Mouse (Mus musculus): Measurements from ENCODE around the gene Xrra1. TPM values are rescaled to one million over a fixed set of nuclear protein-coding genes. Genes with fewer than 3 reads are reported as not detected.
A peak's percentile ranks its signal among the peaks of the same experiment; 100 is the strongest.

The Xrra1 gene
- polyA plus RNA-seq, 1 experiment from 2014 or later: 0.36 TPM

- Histone ChIP-seq H3K9me3 (ENCODE audit: control insufficient read depth, low read length) (no peaks in the 10 kb centered on the region), H3K36me3 (ENCODE audit: control insufficient read depth, insufficient read depth, low read length) (peaks cover 6% of the 10 kb centered on the region; the same call in 1 of the 2 replicates), H3K4me3 (ENCODE audit: low read depth, low read length) (no peak overlapping the region), H3K27me3 (ENCODE audit: control insufficient read depth, insufficient read depth, low read length) (no peaks in the 10 kb centered on the region), H3K4me1 (ENCODE audit: control insufficient read depth, insufficient read depth, low read length) (peaks cover 5% of the 10 kb centered on the region), H3K27ac (replicated peaks; ENCODE audit: low read depth, low read length) (no peak overlapping the region), H3K4me2 (ENCODE audit: low read depth, severe bottlenecking) (no peak overlapping the region), H3K9ac (ENCODE audit: low read length) (no peak overlapping the region)
- ATAC-seq (ENCODE audit: insufficient number of reproducible peaks, low FRiP score, low TSS enrichment, low read depth) (no peak), DNase-seq (ENCODE audit: low spot score) (no peak)
- 84% methylated on average over 14 of the region's 14 CpGs for WGBS
These were observed 2.6 kb upstream of the Xrra1 start for GRCm38 (mm10) chr7:99856266-99856861.

GRCm38 (mm10) chr7:99858175-99858812 is 622 bp upstream of the Xrra1 start:
- peak overlapping the region; percentile 61 for H3K4me2 ChIP-seq (ENCODE audit: low read depth, severe bottlenecking)
- no peak overlapping the region; the same call in 1 of the 2 replicates for H3K27ac ChIP-seq (replicated peaks; ENCODE audit: low read depth, low read length)
- H3K27me3 ChIP-seq (ENCODE audit: control insufficient read depth, insufficient read depth, low read length): no peaks in the 10 kb centered on the region
- peaks cover 5% of the 10 kb centered on the region; the same call in 1 of the 2 replicates for H3K36me3 ChIP-seq (ENCODE audit: control insufficient read depth, insufficient read depth, low read length)
- under 1% methylated on average over 19 of the region's 19 CpGs for WGBS
- H3K9ac ChIP-seq (ENCODE audit: low read length): peak overlapping the region; percentile 95
- peak overlapping the region; percentile 89 for H3K4me3 ChIP-seq (ENCODE audit: low read depth, low read length)
- H3K4me1 ChIP-seq (ENCODE audit: control insufficient read depth, insufficient read depth, low read length): peaks cover 5% of the 10 kb centered on the region
- ATAC-seq (ENCODE audit: insufficient number of reproducible peaks, low FRiP score, low TSS enrichment, low read depth) (peak; percentile 44; the same call in 1 of the 2 replicates), DNase-seq (ENCODE audit: low spot score) (no peak)
- no peaks in the 10 kb centered on the region for H3K9me3 ChIP-seq (ENCODE audit: control insufficient read depth, low read length)

- Histone ChIP-seq H3K4me3 (ENCODE audit: low read depth, low read length) (no peak within 1 kb of the TSS), H3K27ac (replicated peaks; ENCODE audit: low read depth, low read length) (no peak within 1 kb of the TSS), H3K36me3 (ENCODE audit: control insufficient read depth, insufficient read depth, low read length) (no peaks in the 10 kb centered on the region), H3K9me3 (ENCODE audit: control insufficient read depth, low read length) (no peaks in the 10 kb centered on the region), H3K4me1 (ENCODE audit: control insufficient read depth, insufficient read depth, low read length) (no peaks in the 10 kb centered on the region), H3K4me2 (ENCODE audit: low read depth, severe bottlenecking) (no peak within 1 kb of the TSS), H3K9ac (ENCODE audit: low read length) (no peak within 1 kb of the TSS), H3K27me3 (ENCODE audit: control insufficient read depth, insufficient read depth, low read length) (no peaks in the 10 kb centered on the region)
- DNase-seq (ENCODE audit: low spot score) (no peak), ATAC-seq (ENCODE audit: insufficient number of reproducible peaks, low FRiP score, low TSS enrichment, low read depth) (no peak)
- WGBS: 43% methylated on average over 7 of the region's 7 CpGs
These were observed 4.4 kb downstream of the Xrra1 start, which contains the start of gene Spcs2 for GRCm38 (mm10) chr7:99863362-99863761. Spcs2 (minus strand) TSS chr7:99863462.

GRCm38 (mm10) chr7:99864241-99865028 is 5.5 kb downstream of the Xrra1 start:
- 84% methylated on average over 11 of the region's 11 CpGs for WGBS
- no peak for DNase-seq (ENCODE audit: low spot score)
- no peak for ATAC-seq (ENCODE audit: insufficient number of reproducible peaks, low FRiP score, low TSS enrichment, low read depth)
- no peaks in the 10 kb centered on the region for H3K36me3 ChIP-seq (ENCODE audit: control insufficient read depth, insufficient read depth, low read length)
- H3K4me1 ChIP-seq (ENCODE audit: control insufficient read depth, insufficient read depth, low read length): no peaks in the 10 kb centered on the region
- H3K4me3 ChIP-seq (ENCODE audit: low read depth, low read length): no peak overlapping the region
- no peaks in the 10 kb centered on the region for H3K9me3 ChIP-seq (ENCODE audit: control insufficient read depth, low read length)
- H3K9ac ChIP-seq (ENCODE audit: low read length): no peak overlapping the region
- H3K4me2 ChIP-seq (ENCODE audit: low read depth, severe bottlenecking): no peak overlapping the region
- no peak overlapping the region for H3K27ac ChIP-seq (replicated peaks; ENCODE audit: low read depth, low read length)
- H3K27me3 ChIP-seq (ENCODE audit: control insufficient read depth, insufficient read depth, low read length): no peaks in the 10 kb centered on the region

- 56% methylated on average over 3 of the region's 3 CpGs for WGBS
- no peaks in the 10 kb centered on the region for H3K36me3 ChIP-seq (ENCODE audit: control insufficient read depth, insufficient read depth, low read length)
- no peak overlapping the region for H3K27ac ChIP-seq (replicated peaks; ENCODE audit: low read depth, low read length)
- no peaks in the 10 kb centered on the region for H3K27me3 ChIP-seq (ENCODE audit: control insufficient read depth, insufficient read depth, low read length)
- H3K4me3 ChIP-seq (ENCODE audit: low read depth, low read length): no peak overlapping the region
- no peaks in the 10 kb centered on the region for H3K9me3 ChIP-seq (ENCODE audit: control insufficient read depth, low read length)
- ATAC-seq (ENCODE audit: insufficient number of reproducible peaks, low FRiP score, low TSS enrichment, low read depth) (no peak), DNase-seq (ENCODE audit: low spot score) (no peak)
- no peak overlapping the region for H3K9ac ChIP-seq (ENCODE audit: low read length)
- no peaks in the 10 kb centered on the region for H3K4me1 ChIP-seq (ENCODE audit: control insufficient read depth, insufficient read depth, low read length)
- H3K4me2 ChIP-seq (ENCODE audit: low read depth, severe bottlenecking): no peak overlapping the region
These were observed 6.3 kb downstream of the Xrra1 start for GRCm38 (mm10) chr7:99865219-99865618.

GRCm38 (mm10) chr7:99869296-99869695 is 10.4 kb downstream of the Xrra1 start:
- Histone ChIP-seq H3K36me3 (ENCODE audit: control insufficient read depth, insufficient read depth, low read length) (no peaks in the 10 kb centered on the region), H3K9me3 (ENCODE audit: control insufficient read depth, low read length) (no peaks in the 10 kb centered on the region), H3K4me2 (ENCODE audit: low read depth, severe bottlenecking) (no peak overlapping the region), H3K4me3 (ENCODE audit: low read depth, low read length) (no peak overlapping the region), H3K27ac (replicated peaks; ENCODE audit: low read depth, low read length) (no peak overlapping the region), H3K27me3 (ENCODE audit: control insufficient read depth, insufficient read depth, low read length) (no peaks in the 10 kb centered on the region), H3K4me1 (ENCODE audit: control insufficient read depth, insufficient read depth, low read length) (no peaks in the 10 kb centered on the region), H3K9ac (ENCODE audit: low read length) (no peak overlapping the region)
- DNase-seq (ENCODE audit: low spot score) (no peak), ATAC-seq (ENCODE audit: insufficient number of reproducible peaks, low FRiP score, low TSS enrichment, low read depth) (no peak)
- WGBS: 76% methylated on average over 4 of the region's 4 CpGs

- DNase-seq (ENCODE audit: low spot score) (no peak), ATAC-seq (ENCODE audit: insufficient number of reproducible peaks, low FRiP score, low TSS enrichment, low read depth) (no peak)
- Histone ChIP-seq H3K9ac (ENCODE audit: low read length) (no peak overlapping the region), H3K36me3 (ENCODE audit: control insufficient read depth, insufficient read depth, low read length) (no peaks in the 10 kb centered on the region), H3K9me3 (ENCODE audit: control insufficient read depth, low read length) (no peaks in the 10 kb centered on the region), H3K27me3 (ENCODE audit: control insufficient read depth, insufficient read depth, low read length) (no peaks in the 10 kb centered on the region), H3K4me3 (ENCODE audit: low read depth, low read length) (no peak overlapping the region), H3K4me1 (ENCODE audit: control insufficient read depth, insufficient read depth, low read length) (no peaks in the 10 kb centered on the region), H3K27ac (replicated peaks; ENCODE audit: low read depth, low read length) (no peak overlapping the region), H3K4me2 (ENCODE audit: low read depth, severe bottlenecking) (no peak overlapping the region)
- WGBS: 73% methylated on average over 6 of the region's 6 CpGs
These were observed 15.0 kb downstream of the Xrra1 start for GRCm38 (mm10) chr7:99873965-99874364.

- ATAC-seq (ENCODE audit: insufficient number of reproducible peaks, low FRiP score, low TSS enrichment, low read depth): no peak
- WGBS: 30% methylated on average over 5 of the region's 5 CpGs
These were observed 17.0 kb downstream of the Xrra1 start for GRCm38 (mm10) chr7:99875891-99876290.

More at GRCm38 (mm10) chr7:99875891-99876290, 17.0 kb downstream of the Xrra1 start:
- Histone ChIP-seq H3K4me3 (ENCODE audit: low read depth, low read length) (no peak overlapping the region), H3K4me1 (ENCODE audit: control insufficient read depth, insufficient read depth, low read length) (no peaks in the 10 kb centered on the region), H3K27me3 (ENCODE audit: control insufficient read depth, insufficient read depth, low read length) (no peaks in the 10 kb centered on the region), H3K27ac (replicated peaks; ENCODE audit: low read depth, low read length) (no peak overlapping the region), H3K9ac (ENCODE audit: low read length) (no peak overlapping the region), H3K4me2 (ENCODE audit: low read depth, severe bottlenecking) (no peak overlapping the region), H3K9me3 (ENCODE audit: control insufficient read depth, low read length) (no peaks in the 10 kb centered on the region), H3K36me3 (ENCODE audit: control insufficient read depth, insufficient read depth, low read length) (no peaks in the 10 kb centered on the region)
- no peak for DNase-seq (ENCODE audit: low spot score)
